Mouse (Mus musculus) frontal cortex, postnatal 14 days (tissue): Measurements from ENCODE around the gene Prkg1.
"Not testable (repeated sequence)": the region's sequence is repeated elsewhere in the genome, so short reads cannot be mapped to it uniquely, and the experiment has no call there.

Experiments used
- DNase-seq, 2 experiments: peaks; one replicate each; pipeline ENCODE4 v3.0.0; 2022; ENCODE audit warnings: low spot score in 2 of 2

Prkg1 gene

GRCm38 (mm10) chr19:31431411-31431810 lies 333.4 kb downstream of the Prkg1 start:
- DNase-seq, result no peak

- no peak for DNase-seq
Measured at GRCm38 (mm10) chr19:31426142-31426541, 338.7 kb downstream of the Prkg1 start.

- DNase-seq, result no peak
Measured at GRCm38 (mm10) chr19:31425199-31425598, 339.6 kb downstream of the Prkg1 start.

GRCm38 (mm10) chr19:31424319-31424718 lies 340.5 kb downstream of the Prkg1 start:
- DNase-seq, result no peak

GRCm38 (mm10) chr19:31413571-31413970 lies 351.3 kb downstream of the Prkg1 start:
- no peak for DNase-seq

GRCm38 (mm10) chr19:31396096-31396495 lies 368.7 kb downstream of the Prkg1 start:
- no peak for DNase-seq

- DNase-seq, result no peak
Measured at GRCm38 (mm10) chr19:31385353-31385752, 379.5 kb downstream of the Prkg1 start.

- peak in 1 of 2 experiments; percentile 17 for DNase-seq
Measured at GRCm38 (mm10) chr19:31383881-31384280, 381.0 kb downstream of the Prkg1 start.

- no peak for DNase-seq
Measured at GRCm38 (mm10) chr19:31370106-31370505, 394.7 kb downstream of the Prkg1 start.

GRCm38 (mm10) chr19:31369116-31369515 lies 395.7 kb downstream of the Prkg1 start:
- no peak for DNase-seq

- no peak for DNase-seq
Measured at GRCm38 (mm10) chr19:31362051-31362450, 402.8 kb downstream of the Prkg1 start.

GRCm38 (mm10) chr19:31361575-31361974 lies 403.3 kb downstream of the Prkg1 start:
- no peak for DNase-seq

GRCm38 (mm10) chr19:31361161-31361560 lies 403.7 kb downstream of the Prkg1 start:
- DNase-seq, result peak in 1 of 2 experiments; percentile 27

GRCm38 (mm10) chr19:31354959-31355358 lies 409.9 kb downstream of the Prkg1 start:
- no peak for DNase-seq

- not testable (repeated sequence) for DNase-seq
Measured at GRCm38 (mm10) chr19:31352784-31353183, 412.0 kb downstream of the Prkg1 start.

- no peak for DNase-seq
Measured at GRCm38 (mm10) chr19:31351796-31352195, 413.0 kb downstream of the Prkg1 start.

GRCm38 (mm10) chr19:31342150-31342549 lies 422.7 kb downstream of the Prkg1 start:
- DNase-seq, result no peak

GRCm38 (mm10) chr19:31340898-31341297 lies 423.9 kb downstream of the Prkg1 start:
- no peak for DNase-seq

GRCm38 (mm10) chr19:31338355-31339101 lies 426.3 kb downstream of the Prkg1 start:
- DNase-seq, result no peak

- DNase-seq, result no peak
Measured at GRCm38 (mm10) chr19:31337863-31338217, 427.0 kb downstream of the Prkg1 start.

- DNase-seq, result no peak
Measured at GRCm38 (mm10) chr19:31337163-31337862, 427.5 kb downstream of the Prkg1 start.

- no peak for DNase-seq
Measured at GRCm38 (mm10) chr19:31336381-31336780, 428.5 kb downstream of the Prkg1 start.

GRCm38 (mm10) chr19:31329893-31330292 lies 434.9 kb downstream of the Prkg1 start:
- no peak for DNase-seq
